Mouse (Mus musculus) C2C12 (cell line): Measurements from ENCODE around the gene Klhdc10.

Experiments used
- CEBPB ChIP-seq: IDR thresholded peaks from one replicate; pipeline ENCODE4 v1.6.1; 2011; ENCODE audit warnings: low read depth, mild to moderate bottlenecking, control low read depth, moderate library complexity
- CTCF ChIP-seq: IDR thresholded peaks from one replicate; pipeline ENCODE4 v1.5.1; 2011; ENCODE audit not compliant: control insufficient read depth, insufficient read depth, insufficient read length
- FOSL1 ChIP-seq: IDR thresholded peaks from one replicate; pipeline ENCODE4 v1.8.0; 2011; ENCODE audit warnings: mild to moderate bottlenecking, low read length; ENCODE audit not compliant: poor library complexity, insufficient read depth, severe bottlenecking
- MAX ChIP-seq: IDR thresholded peaks from one replicate; pipeline ENCODE4 v1.6.1; 2011; ENCODE audit warnings: mild to moderate bottlenecking, control low read depth
- MYOD1 ChIP-seq: IDR thresholded peaks from one replicate; pipeline ENCODE4 v1.6.1; 2011; ENCODE audit warnings: low read depth; ENCODE audit not compliant: control insufficient read depth, insufficient read length
- MYOG ChIP-seq: IDR thresholded peaks from one replicate; pipeline ENCODE4 v1.6.1; 2011; ENCODE audit not compliant: control insufficient read depth, insufficient read length; ENCODE audit errors: extremely low read depth
- USF1 ChIP-seq: IDR thresholded peaks from one replicate; pipeline ENCODE4 v1.6.1; 2011; ENCODE audit warnings: low read depth, mild to moderate bottlenecking, control low read depth, moderate library complexity

GRCm38 (mm10) chr6:30482908-30483307, 81.2 kb downstream of the Klhdc10 start:
- TF ChIP-seq CTCF (no peak), CEBPB (no peak), MAX (no peak), FOSL1 (no peak), USF1 (no peak), MYOG (no peak), MYOD1 (no peak)
